Mouse (Mus musculus): ENCODE measurements around the gene Prlr. TPM values are rescaled to one million over a fixed set of nuclear protein-coding genes. Genes with fewer than 3 reads are reported as not detected.

Prlr gene
- polyA plus RNA-seq, 1 experiment from 2014 or later, result 0.16 TPM

- H3K36me3 ChIP-seq, result no peaks in the 10 kb centered on the region
- H3K27ac ChIP-seq, result no peak overlapping the region
- H3K4me1 ChIP-seq, result no peaks in the 10 kb centered on the region
- H3K27me3 ChIP-seq (ENCODE audit: low read depth, poor library complexity, severe bottlenecking), result no peaks in the 10 kb centered on the region
- H3K9me3 ChIP-seq (replicated peaks), result no peaks in the 10 kb centered on the region
- DNase-seq (ENCODE audit: low spot score), result no peak
- no peak overlapping the region for H3K4me3 ChIP-seq
- WGBS, result 90% methylated on average over 5 of the region's 5 CpGs
These were observed 63.3 kb downstream of the Prlr start for GRCm38 (mm10) chr15:10240228-10240795.

GRCm38 (mm10) chr15:10242250-10242649 lies 65.2 kb downstream of the Prlr start:
- Histone ChIP-seq H3K4me1 (no peaks in the 10 kb centered on the region), H3K27ac (no peak overlapping the region), H3K9me3 (replicated peaks) (no peaks in the 10 kb centered on the region), H3K27me3 (ENCODE audit: low read depth, poor library complexity, severe bottlenecking) (no peaks in the 10 kb centered on the region), H3K4me3 (no peak overlapping the region), H3K36me3 (no peaks in the 10 kb centered on the region)
- no peak for DNase-seq (ENCODE audit: low spot score)

- H3K4me1 ChIP-seq, result peaks cover 2% of the 10 kb centered on the region; the same call in 1 of the 2 replicates
- H3K27me3 ChIP-seq (ENCODE audit: low read depth, poor library complexity, severe bottlenecking), result no peaks in the 10 kb centered on the region
- H3K9me3 ChIP-seq (replicated peaks), result no peaks in the 10 kb centered on the region
- H3K36me3 ChIP-seq, result no peaks in the 10 kb centered on the region
- no peak overlapping the region for H3K27ac ChIP-seq
- H3K4me3 ChIP-seq, result no peak overlapping the region
- WGBS, result 93% methylated on average over 4 of the region's 4 CpGs
- DNase-seq (ENCODE audit: low spot score), result no peak
These were observed 72.2 kb downstream of the Prlr start for GRCm38 (mm10) chr15:10249285-10249684.

GRCm38 (mm10) chr15:10250784-10251183 lies 73.7 kb downstream of the Prlr start:
- Histone ChIP-seq H3K27me3 (ENCODE audit: low read depth, poor library complexity, severe bottlenecking) (no peaks in the 10 kb centered on the region), H3K4me1 (peaks cover 5% of the 10 kb centered on the region; the same call in 1 of the 2 replicates), H3K4me3 (no peak overlapping the region), H3K36me3 (no peaks in the 10 kb centered on the region), H3K27ac (no peak overlapping the region), H3K9me3 (replicated peaks) (no peaks in the 10 kb centered on the region)
- WGBS, result 64% methylated on average over 6 of the region's 6 CpGs
- no peak for DNase-seq (ENCODE audit: low spot score)

GRCm38 (mm10) chr15:10252526-10252925 lies 75.5 kb downstream of the Prlr start:
- Histone ChIP-seq H3K4me3 (no peak overlapping the region), H3K4me1 (peaks cover 5% of the 10 kb centered on the region; the same call in 1 of the 2 replicates), H3K27me3 (ENCODE audit: low read depth, poor library complexity, severe bottlenecking) (no peaks in the 10 kb centered on the region), H3K36me3 (no peaks in the 10 kb centered on the region), H3K9me3 (replicated peaks) (no peaks in the 10 kb centered on the region), H3K27ac (no peak overlapping the region)
- 64% methylated on average over 1 of the region's 1 CpGs for WGBS
- no peak for DNase-seq (ENCODE audit: low spot score)

GRCm38 (mm10) chr15:10262219-10262618 lies 85.2 kb downstream of the Prlr start:
- Histone ChIP-seq H3K4me3 (no peak overlapping the region), H3K9me3 (replicated peaks) (no peaks in the 10 kb centered on the region), H3K4me1 (no peaks in the 10 kb centered on the region), H3K27ac (no peak overlapping the region), H3K27me3 (ENCODE audit: low read depth, poor library complexity, severe bottlenecking) (no peaks in the 10 kb centered on the region), H3K36me3 (no peaks in the 10 kb centered on the region)
- 99% methylated on average over 2 of the region's 2 CpGs for WGBS
- DNase-seq (ENCODE audit: low spot score), result no peak

GRCm38 (mm10) chr15:10262641-10263040 lies 85.6 kb downstream of the Prlr start:
- Histone ChIP-seq H3K27me3 (ENCODE audit: low read depth, poor library complexity, severe bottlenecking) (no peaks in the 10 kb centered on the region), H3K4me3 (no peak overlapping the region), H3K4me1 (no peaks in the 10 kb centered on the region), H3K9me3 (replicated peaks) (no peaks in the 10 kb centered on the region), H3K36me3 (no peaks in the 10 kb centered on the region), H3K27ac (no peak overlapping the region)
- WGBS, result 93% methylated on average over 1 of the region's 1 CpGs
- no peak for DNase-seq (ENCODE audit: low spot score)

- Histone ChIP-seq H3K4me3 (no peak overlapping the region), H3K27ac (no peak overlapping the region), H3K4me1 (no peaks in the 10 kb centered on the region), H3K36me3 (no peaks in the 10 kb centered on the region), H3K27me3 (ENCODE audit: low read depth, poor library complexity, severe bottlenecking) (no peaks in the 10 kb centered on the region), H3K9me3 (replicated peaks) (no peaks in the 10 kb centered on the region)
- 94% methylated on average over 3 of the region's 3 CpGs for WGBS
- no peak for DNase-seq (ENCODE audit: low spot score)
These were observed 86.4 kb downstream of the Prlr start for GRCm38 (mm10) chr15:10263420-10263819.

GRCm38 (mm10) chr15:10264885-10265284 lies 87.8 kb downstream of the Prlr start:
- no peak for DNase-seq (ENCODE audit: low spot score)
- Histone ChIP-seq H3K4me1 (no peaks in the 10 kb centered on the region), H3K27ac (no peak overlapping the region), H3K9me3 (replicated peaks) (no peaks in the 10 kb centered on the region), H3K27me3 (ENCODE audit: low read depth, poor library complexity, severe bottlenecking) (no peaks in the 10 kb centered on the region), H3K4me3 (no peak overlapping the region), H3K36me3 (no peaks in the 10 kb centered on the region)
- 87% methylated on average over 5 of the region's 5 CpGs for WGBS

- no peaks in the 10 kb centered on the region for H3K9me3 ChIP-seq (replicated peaks)
- H3K36me3 ChIP-seq, result no peaks in the 10 kb centered on the region
- no peak overlapping the region for H3K4me3 ChIP-seq
- H3K27ac ChIP-seq, result no peak overlapping the region
- no peaks in the 10 kb centered on the region for H3K27me3 ChIP-seq (ENCODE audit: low read depth, poor library complexity, severe bottlenecking)
- WGBS, result 73% methylated on average over 3 of the region's 3 CpGs
- DNase-seq (ENCODE audit: low spot score), result no peak
- no peaks in the 10 kb centered on the region for H3K4me1 ChIP-seq
These were observed 90.2 kb downstream of the Prlr start for GRCm38 (mm10) chr15:10267251-10267650.

- Histone ChIP-seq H3K4me1 (no peaks in the 10 kb centered on the region), H3K36me3 (no peaks in the 10 kb centered on the region), H3K27ac (no peak overlapping the region), H3K27me3 (ENCODE audit: low read depth, poor library complexity, severe bottlenecking) (no peaks in the 10 kb centered on the region), H3K9me3 (replicated peaks) (no peaks in the 10 kb centered on the region), H3K4me3 (no peak overlapping the region)
- DNase-seq (ENCODE audit: low spot score), result no peak
These were observed 99.3 kb downstream of the Prlr start for GRCm38 (mm10) chr15:10276386-10276785.

GRCm38 (mm10) chr15:10277461-10277860 lies 100.4 kb downstream of the Prlr start:
- H3K4me1 ChIP-seq, result no peaks in the 10 kb centered on the region
- no peak overlapping the region for H3K4me3 ChIP-seq
- no peaks in the 10 kb centered on the region for H3K36me3 ChIP-seq
- H3K27me3 ChIP-seq (ENCODE audit: low read depth, poor library complexity, severe bottlenecking), result no peaks in the 10 kb centered on the region
- H3K9me3 ChIP-seq (replicated peaks), result no peaks in the 10 kb centered on the region
- no peak for DNase-seq (ENCODE audit: low spot score)
- no peak overlapping the region for H3K27ac ChIP-seq
- 80% methylated on average over 4 of the region's 4 CpGs for WGBS

GRCm38 (mm10) chr15:10281546-10281945 lies 104.5 kb downstream of the Prlr start:
- no peaks in the 10 kb centered on the region for H3K36me3 ChIP-seq
- no peak overlapping the region for H3K27ac ChIP-seq
- WGBS, result 93% methylated on average over 5 of the region's 5 CpGs
- H3K4me1 ChIP-seq, result no peaks in the 10 kb centered on the region
- H3K27me3 ChIP-seq (ENCODE audit: low read depth, poor library complexity, severe bottlenecking), result no peaks in the 10 kb centered on the region
- H3K9me3 ChIP-seq (replicated peaks), result no peaks in the 10 kb centered on the region
- DNase-seq (ENCODE audit: low spot score), result no peak
- no peak overlapping the region for H3K4me3 ChIP-seq

GRCm38 (mm10) chr15:10283661-10284060 lies 106.6 kb downstream of the Prlr start:
- Histone ChIP-seq H3K4me3 (no peak overlapping the region), H3K27me3 (ENCODE audit: low read depth, poor library complexity, severe bottlenecking) (no peaks in the 10 kb centered on the region), H3K9me3 (replicated peaks) (no peaks in the 10 kb centered on the region), H3K36me3 (no peaks in the 10 kb centered on the region), H3K27ac (no peak overlapping the region), H3K4me1 (no peaks in the 10 kb centered on the region)
- no peak for DNase-seq (ENCODE audit: low spot score)
